Mouse (Mus musculus) stomach, postnatal 0 days (tissue): Measurements from ENCODE around the gene Ddi2.

Experiments
- CTCF ChIP-seq: IDR thresholded peaks from 2 replicates; pipeline ENCODE4 v1.5.1; 2016; ENCODE audit warnings: antibody characterized with exemption, low read depth, mild to moderate bottlenecking, moderate library complexity
- EP300 ChIP-seq: optimal IDR thresholded peaks from 2 replicates; pipeline ENCODE3; 2016; ENCODE audit warnings: antibody characterized with exemption

DNA sequence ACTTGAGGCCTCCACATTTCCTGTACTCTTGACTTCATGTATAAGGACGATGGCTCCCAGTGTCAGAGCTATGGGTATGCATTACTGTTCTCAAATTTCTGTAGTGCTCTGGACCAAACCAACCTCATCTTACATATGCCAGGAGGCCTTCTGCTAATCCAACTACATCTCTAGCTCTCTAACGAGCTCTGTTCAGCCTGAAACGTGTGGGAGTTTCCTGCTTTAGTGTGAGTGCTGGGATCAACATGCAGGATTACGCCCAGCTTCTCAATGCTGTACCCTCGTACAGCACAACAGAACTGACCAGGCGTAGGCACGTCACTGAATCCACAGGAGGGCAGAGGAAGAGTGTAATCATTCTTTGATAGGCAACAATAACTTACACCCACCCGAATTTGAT is 36.7 kb downstream of the Ddi2 start:
- TF ChIP-seq CTCF (no peak), EP300 (no peak)
